Mouse (Mus musculus): ENCODE measurements at regions not wholly inside any gene's neighbourhood (a gene's known extent, or its start where the extent isn't known, plus 50 kb on each side); places are given as distances from the start of the nearest gene placed in this dataset.

DNA sequence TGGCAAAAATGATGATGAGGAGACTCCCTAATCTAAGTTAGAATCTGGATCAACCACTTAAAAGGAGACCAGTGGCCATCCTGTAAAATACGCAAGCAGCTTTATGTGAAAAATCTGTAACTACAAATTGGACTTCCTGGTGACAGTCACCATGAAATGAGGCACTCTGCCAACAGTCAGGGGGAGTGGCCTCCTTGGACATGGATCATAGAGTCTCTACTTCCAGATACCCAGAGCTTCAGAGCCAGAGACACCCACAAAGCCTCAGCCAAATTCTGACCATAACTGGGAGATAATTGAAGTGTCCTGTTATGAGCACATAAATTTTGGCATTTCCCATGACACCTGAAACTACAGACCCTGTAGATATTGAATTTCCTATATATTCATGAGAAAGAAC lies 1359.3 kb upstream of the A1bg start:
- TF ChIP-seq GABPA (IDR thresholded peaks at IDR 0.05; ENCODE audit: low read depth, low read length), result no peak
- TF ChIP-seq MYB (IDR thresholded peaks at IDR 0.05; ENCODE audit: low read depth, low read length), result no peak
- no peak for TF ChIP-seq CTCF (IDR thresholded peaks at IDR 0.05 in 2 of 3, conservative IDR thresholded peaks at IDR 0.05 in 1 of 3; ENCODE audit: control insufficient read depth in 1 of 3, insufficient read depth in 1 of 3, low read depth in 2 of 3, low read length in 3 of 3, poor library complexity in 1 of 3, severe bottlenecking in 1 of 3)
- no peak for TF ChIP-seq USF1 (IDR thresholded peaks at IDR 0.05; ENCODE audit: low read depth, low read length)
- TF ChIP-seq POLR2AphosphoS5 (IDR thresholded peaks at IDR 0.05; ENCODE audit: borderline replicate concordance, low read depth, low read length), result no peak
- TF ChIP-seq KAT2A (conservative IDR thresholded peaks at IDR 0.05; ENCODE audit: low read depth, low read length), result no peak
